Mouse (Mus musculus) left cerebral cortex, adult 8-10 months (tissue): ENCODE results near the gene Slc51a. TPM values are rescaled to one million over a fixed set of nuclear protein-coding genes. Genes with fewer than 3 reads are reported as not detected.
"Not testable (repeated sequence)": the region's sequence is repeated elsewhere in the genome, so short reads cannot be mapped to it uniquely, and the experiment has no call there.

Experiments used
- DNase-seq, 2 experiments: peaks; one replicate each; pipeline ENCODE4 v3.0.0; 2022; ENCODE audit warnings: low spot score in 2 of 2
- total RNA-seq, 4 experiments: library from RNA; stranded (reverse); gene quantifications; 2 replicates each; pipeline ENCODE4 v1.2.4; 2022

Slc51a gene
- total RNA-seq, 4 experiments from 2014 or later = not detected

GRCm38 (mm10) chr16:32472276-32473015 lies 15.2 kb downstream of the Slc51a start:
- no peak for DNase-seq

DNA sequence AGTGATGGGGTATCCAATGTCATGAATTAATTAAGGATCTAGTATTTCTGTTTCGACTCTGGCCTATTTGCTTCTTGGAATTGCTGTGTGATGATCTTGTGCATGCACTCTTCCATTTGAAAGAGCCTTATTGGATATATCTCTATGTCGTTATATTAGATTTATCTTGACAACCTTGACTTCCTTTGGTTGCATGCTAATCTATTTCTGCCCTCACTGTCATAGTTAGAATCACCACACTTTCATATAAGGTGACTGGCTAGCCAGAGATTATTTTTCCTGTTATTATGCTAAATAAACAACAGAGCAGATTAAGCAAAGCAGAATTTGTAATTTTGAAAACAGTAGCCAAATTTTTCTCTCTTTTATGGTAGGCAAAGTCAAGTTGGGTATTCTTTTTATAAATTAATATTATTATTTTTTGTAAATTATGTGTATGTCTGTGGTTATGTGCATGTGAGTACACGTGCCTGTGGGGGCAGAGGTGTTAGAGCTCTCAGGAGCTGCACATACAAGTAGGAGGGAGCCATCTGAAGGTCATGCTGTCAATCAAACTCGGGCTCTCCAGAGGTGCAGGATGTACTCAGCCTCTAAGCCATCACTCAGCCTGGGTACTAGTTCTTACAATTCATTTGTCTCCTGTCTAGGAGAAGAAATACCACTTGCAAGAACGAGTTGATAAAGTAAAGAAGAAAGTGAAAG lies 18.1 kb downstream of the Slc51a start:
- no peak for DNase-seq

DNA sequence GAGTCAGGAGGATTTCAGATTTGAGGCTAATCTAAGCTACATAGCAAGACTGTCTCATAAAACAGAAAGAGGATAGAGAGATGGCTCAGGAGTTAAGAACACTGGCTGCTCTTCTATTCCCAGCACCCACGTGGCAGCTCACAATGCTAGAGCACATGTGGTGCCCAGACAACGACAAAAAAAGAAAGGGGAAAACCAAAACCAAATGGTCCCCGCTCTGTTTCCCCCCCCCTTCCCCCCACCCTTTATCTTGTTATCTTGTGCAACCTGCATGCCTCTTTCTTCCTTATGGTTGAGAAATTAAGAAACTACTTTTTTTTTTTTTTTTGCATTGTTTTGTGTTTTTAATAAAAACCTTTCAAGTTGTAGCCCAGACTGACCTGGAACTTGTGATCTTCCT lies 19.2 kb downstream of the Slc51a start:
- DNase-seq = no peak

- DNase-seq = no peak
These were observed 22.8 kb downstream of the Slc51a start for GRCm38 (mm10) chr16:32464908-32465307.

GRCm38 (mm10) chr16:32463426-32463825 lies 24.3 kb downstream of the Slc51a start:
- DNase-seq = no peak

GRCm38 (mm10) chr16:32462950-32463349 lies 24.7 kb downstream of the Slc51a start:
- DNase-seq = no peak

DNA sequence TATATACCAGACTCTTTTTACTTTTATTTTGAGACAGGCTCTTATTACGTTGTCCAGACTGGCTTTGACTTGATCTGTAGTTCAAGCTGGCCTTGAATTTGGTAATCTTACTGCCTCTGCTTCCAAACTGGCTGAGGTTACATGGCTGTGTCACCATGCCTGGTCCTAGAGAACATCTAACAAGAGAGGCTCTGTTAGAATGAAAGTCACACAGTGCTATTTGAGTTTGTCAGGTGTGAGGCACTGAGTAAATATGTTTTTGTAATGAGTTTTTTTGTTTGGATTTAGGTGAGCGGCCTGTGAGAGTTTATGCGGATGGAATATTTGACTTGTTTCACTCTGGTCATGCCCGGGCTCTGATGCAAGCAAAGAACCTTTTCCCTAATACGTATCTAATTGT lies 26.0 kb downstream of the Slc51a start:
- no peak for DNase-seq

- no peak for DNase-seq
These were observed 27.2 kb downstream of the Slc51a start for GRCm38 (mm10) chr16:32460518-32460917.

DNA sequence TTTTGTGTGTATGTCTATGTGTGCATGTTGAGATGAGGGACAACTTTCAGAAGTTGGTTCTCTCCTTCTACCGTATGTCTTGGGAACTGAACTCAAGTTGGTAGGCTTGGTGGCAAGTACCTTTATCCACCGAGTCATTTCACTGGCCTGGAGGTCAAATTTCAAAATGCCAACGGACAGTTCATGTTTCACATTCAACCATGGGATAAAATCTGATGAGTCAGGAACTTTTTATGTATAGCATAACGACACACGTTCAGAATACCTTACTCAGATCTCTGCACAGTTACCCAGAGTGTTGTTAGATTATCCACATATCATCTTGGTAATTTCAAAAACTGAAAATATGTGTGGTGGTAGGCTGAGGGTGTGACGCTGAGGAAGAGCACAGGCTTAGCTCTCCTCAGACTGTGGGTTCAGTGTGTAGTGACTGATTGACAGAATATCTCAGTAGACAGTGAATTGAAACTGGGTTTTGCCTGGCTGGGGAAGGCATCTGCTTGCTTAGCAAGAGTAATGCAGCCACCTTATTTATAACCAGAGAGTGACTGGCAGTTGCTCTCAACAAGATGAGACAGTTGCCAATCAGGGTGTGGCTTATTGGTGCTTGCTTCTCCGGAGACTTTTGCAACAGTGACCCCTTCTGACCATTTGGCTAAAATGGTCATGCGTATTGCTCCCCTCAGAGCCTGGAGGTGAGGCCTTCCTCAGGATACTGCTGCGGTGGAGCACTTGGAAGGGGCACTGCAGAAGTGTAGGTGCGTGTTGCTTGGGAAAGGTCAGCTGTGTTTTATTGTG lies 29.9 kb downstream of the Slc51a start:
- DNase-seq = no peak

DNA sequence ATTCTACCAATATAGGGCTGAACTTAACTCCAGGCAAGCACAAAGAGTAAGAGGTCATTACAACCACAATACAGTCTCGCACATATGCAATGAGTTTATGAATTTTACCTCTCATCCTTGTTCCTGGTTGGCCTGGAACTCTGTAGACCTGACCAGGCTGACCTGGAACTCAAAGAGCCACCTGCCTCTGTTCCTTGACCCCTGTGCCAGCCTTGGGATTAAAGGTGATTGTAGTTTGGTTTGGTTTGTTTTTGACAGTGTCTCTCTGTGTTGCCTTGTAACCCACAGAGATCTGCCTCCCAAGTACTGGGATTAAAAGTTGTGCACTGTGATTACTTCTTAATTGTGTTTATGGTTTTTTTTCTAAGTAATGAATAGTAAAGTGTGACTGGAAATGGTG lies 30.9 kb downstream of the Slc51a start:
- no peak for DNase-seq

GRCm38 (mm10) chr16:32456086-32456485 lies 31.6 kb downstream of the Slc51a start:
- DNase-seq = no peak

- DNase-seq = no peak
These were observed 33.0 kb downstream of the Slc51a start for GRCm38 (mm10) chr16:32454646-32455045.

GRCm38 (mm10) chr16:32453102-32453501 lies 34.6 kb downstream of the Slc51a start:
- no peak for DNase-seq

GRCm38 (mm10) chr16:32450133-32450532 lies 37.5 kb downstream of the Slc51a start:
- DNase-seq = no peak

DNA sequence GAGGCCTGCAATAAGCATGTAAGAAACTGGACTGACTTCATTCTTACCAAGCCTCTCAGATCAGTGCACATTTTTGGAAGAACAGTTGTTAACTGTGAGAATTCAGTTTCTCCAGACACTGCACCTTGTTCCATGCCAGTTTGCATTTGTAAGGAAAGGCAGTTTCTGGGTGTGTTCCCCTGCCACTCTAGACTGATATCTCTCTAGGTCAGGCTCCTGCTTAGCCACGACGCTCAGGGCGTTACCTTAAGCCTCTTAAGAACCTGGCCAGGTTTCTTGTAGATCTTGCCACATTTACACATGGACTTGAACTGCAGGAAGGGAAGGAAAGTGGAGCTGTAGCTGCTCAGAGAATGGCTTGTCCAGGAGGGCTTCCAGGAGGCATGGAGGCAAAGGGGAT lies 38.0 kb downstream of the Slc51a start:
- DNase-seq = no peak

DNA sequence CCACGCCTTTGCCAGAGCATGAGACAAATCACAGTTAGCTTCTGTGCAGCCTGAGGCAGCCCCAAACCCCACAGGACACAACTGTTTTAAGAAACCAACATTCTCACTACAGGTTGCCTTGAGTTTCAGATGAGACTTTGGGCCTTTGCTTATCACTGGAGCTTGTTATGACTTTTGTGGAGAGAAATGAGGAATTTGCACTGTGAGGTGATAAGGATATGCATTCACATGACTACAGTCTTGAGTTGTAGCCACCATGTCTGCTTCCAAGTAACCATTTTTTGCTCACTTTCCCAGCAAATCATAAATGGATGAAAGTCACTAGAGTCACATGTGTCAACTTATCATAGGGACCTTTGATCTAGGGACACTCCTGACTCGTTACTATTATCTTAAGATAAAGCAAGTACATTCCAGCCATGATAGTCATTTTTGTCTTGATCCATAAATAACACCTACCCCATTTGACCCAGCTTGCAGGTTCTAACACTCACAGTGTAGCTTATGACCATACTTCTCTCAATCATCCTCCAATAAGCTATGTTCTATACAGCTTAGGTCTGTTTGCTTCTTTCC lies 41.0 kb downstream of the Slc51a start:
- DNase-seq = no peak

GRCm38 (mm10) chr16:32445558-32445957 lies 42.1 kb downstream of the Slc51a start:
- no peak for DNase-seq

- DNase-seq = not testable (repeated sequence)
These were observed 43.1 kb downstream of the Slc51a start for GRCm38 (mm10) chr16:32444615-32445014.

DNA sequence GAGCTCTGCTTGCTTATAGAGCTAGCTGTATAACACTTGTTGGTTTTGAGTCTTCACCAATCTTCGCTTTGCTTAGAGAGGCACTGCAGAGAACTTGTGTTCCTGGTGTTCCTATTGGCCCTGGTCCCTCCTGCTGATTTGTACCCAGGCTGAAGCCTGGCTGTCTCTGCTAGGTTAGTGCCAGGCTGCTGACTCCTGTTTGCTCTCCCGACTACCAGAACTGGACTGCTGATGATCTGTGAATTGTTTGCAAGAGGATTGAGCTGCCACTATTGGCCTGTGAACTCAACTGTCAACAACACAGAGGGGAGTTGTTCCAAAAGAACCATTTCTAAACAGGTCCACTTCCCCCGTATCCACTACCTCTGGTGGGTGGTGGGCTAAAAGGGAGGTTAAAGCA lies 46.2 kb downstream of the Slc51a start:
- no peak for DNase-seq

DNA sequence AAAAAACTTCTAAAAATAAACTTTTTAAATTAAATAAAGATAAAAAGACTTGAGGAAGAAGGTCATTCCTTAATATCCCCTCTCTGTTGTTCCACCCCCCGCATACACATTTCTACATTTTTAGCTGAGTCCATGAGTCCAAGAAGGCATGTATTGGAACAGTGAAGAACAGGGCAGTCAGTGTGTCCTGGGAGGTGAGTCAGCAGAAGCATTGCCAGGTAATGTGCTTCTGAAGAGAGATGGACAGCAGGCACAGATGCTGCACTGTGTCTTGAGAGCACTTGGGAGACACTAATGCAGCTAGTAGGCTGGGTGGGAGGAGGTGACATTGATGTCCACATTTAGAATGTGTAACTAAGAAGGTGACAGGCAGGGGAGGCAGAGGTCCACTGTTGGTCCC lies 50.4 kb downstream of the Slc51a start:
- no peak for DNase-seq

- no peak for DNase-seq
These were observed 51.0 kb downstream of the Slc51a start for GRCm38 (mm10) chr16:32436657-32437056.

- DNase-seq = no peak
These were observed 53.0 kb downstream of the Slc51a start for GRCm38 (mm10) chr16:32434691-32435090.
